9 mouse cellular contexts compared by ENCODE assay signal in the genomic region with DNA sequence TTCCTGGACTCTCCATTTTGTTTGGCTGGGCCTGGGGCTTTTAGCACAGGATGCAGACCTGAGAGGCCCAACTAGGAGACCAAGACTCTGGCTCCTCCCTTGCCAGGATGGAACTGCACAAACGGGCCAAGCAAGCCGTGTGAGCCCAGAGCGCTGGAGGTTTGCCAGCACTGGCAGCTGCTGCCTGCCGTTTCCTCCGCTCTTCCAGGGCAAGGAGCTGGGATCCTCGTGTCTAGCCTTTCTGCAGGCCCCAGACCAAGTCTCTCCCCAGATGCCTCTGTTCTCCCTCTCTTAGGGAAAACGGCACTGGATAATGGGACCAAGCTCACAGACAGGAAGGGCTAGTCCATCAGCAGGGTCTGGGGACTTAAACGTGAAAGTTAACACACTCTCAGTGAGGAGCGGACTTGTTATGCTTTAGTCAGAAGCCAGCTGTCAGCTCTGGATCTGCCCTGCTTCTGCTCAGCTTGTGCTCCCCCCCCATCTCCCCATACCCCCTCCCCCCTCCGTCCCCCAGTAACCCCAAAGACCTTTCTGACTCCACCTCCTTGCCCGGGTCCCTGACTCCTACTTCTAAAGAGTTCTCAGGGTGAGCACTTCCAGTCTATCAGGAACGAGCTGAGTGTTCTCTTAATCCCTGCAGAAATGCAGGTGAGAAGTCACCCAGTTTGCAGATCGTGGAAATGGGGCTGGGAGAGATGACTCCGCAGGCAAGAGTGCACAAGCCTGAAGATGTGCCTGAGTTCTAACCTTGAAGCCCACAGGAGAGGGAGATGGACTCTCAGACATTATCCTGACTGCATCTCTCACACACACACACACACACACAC. TPM values are rescaled to one million over a fixed set of nuclear protein-coding genes. Genes with fewer than 3 reads are reported as not detected.
DNase-seq lines count a peak whose midpoint lies in the region; ATAC-seq lines count a peak whose summit lies in the region.
"Had no signal": no experiment of that assay in that cellular context is flagged by ENCODE, and none has a peak within 500 bp of the region (broad histone marks: within the 10 kb centered on the region; RNA-seq: fewer than 3 reads in every experiment).

No protein-coding gene starts in this region.

- 12% methylated on average over 14 of the region's 14 CpGs for WGBS in embryonic facial prominence, embryonic 14.5 days
- WGBS in heart, embryonic 10.5 days = 18% methylated on average over 14 of the region's 14 CpGs
- WGBS in limb, embryonic 13.5 days = 12% methylated on average over 14 of the region's 14 CpGs

- no peaks in the 10 kb centered on the region for H3K9me3 ChIP-seq in embryonic facial prominence, embryonic 14.5 days (ENCODE audit: control insufficient read depth, low read length)
- no peaks in the 10 kb centered on the region for H3K9me3 ChIP-seq in heart, embryonic 10.5 days
- H3K9me3 ChIP-seq in limb, embryonic 13.5 days = no peaks in the 10 kb centered on the region
- H3K9me3 ChIP-seq: G1E had no signal

- H3K36me3 ChIP-seq in embryonic facial prominence, embryonic 14.5 days (ENCODE audit: control insufficient read depth, insufficient read depth, low read length) = no peaks in the 10 kb centered on the region
- H3K36me3 ChIP-seq in heart, embryonic 10.5 days = 0 out of 2 replicates have a peak, but pooled peaks cover 5% of the 10 kb centered on the region
- H3K36me3 ChIP-seq in limb, embryonic 13.5 days = no peaks in the 10 kb centered on the region
- H3K36me3 ChIP-seq: G1E had no signal

- peak overlapping the region; percentile 39 for H3K4me2 ChIP-seq in embryonic facial prominence, embryonic 14.5 days (ENCODE audit: low read depth, low read length)
- peak overlapping the region; percentile 46 for H3K4me2 ChIP-seq in limb, embryonic 13.5 days (replicated peaks)

- no peaks in the 10 kb centered on the region for H3K27me3 ChIP-seq in embryonic facial prominence, embryonic 14.5 days (replicated peaks; ENCODE audit: control insufficient read depth, insufficient read depth, low read length)
- H3K27me3 ChIP-seq in heart, embryonic 10.5 days (ENCODE audit: insufficient read depth, poor library complexity, severe bottlenecking) = no peaks in the 10 kb centered on the region
- no peaks in the 10 kb centered on the region for H3K27me3 ChIP-seq in limb, embryonic 13.5 days

- no peak overlapping the region for H3K4me3 ChIP-seq in embryonic facial prominence, embryonic 14.5 days (ENCODE audit: low read depth, low read length)
- H3K4me3 ChIP-seq in heart, embryonic 10.5 days = peak overlapping the region; percentile 27
- H3K4me3 ChIP-seq in limb, embryonic 13.5 days = no peak overlapping the region

- peak; percentile 92 for DNase-seq in retina, postnatal 1 day
- no peak for DNase-seq in retina, embryonic 14.5 days (ENCODE audit: low spot score)
- peak; percentile 97 for DNase-seq in embryonic facial prominence, embryonic 14.5 days (ENCODE audit: low spot score)
- no peak for DNase-seq in heart, embryonic 10.5 days (ENCODE audit: low spot score)
- peak; percentile 66 to 74 for DNase-seq in kidney, adult 8-10 months
- DNase-seq in naive thymus-derived CD4-positive, alpha-beta T cell, adult 2 months (ENCODE audit: low read depth) = peak; percentile 82
- DNase-seq in thymus, postnatal 4 days = peak; percentile 58

- ATAC-seq in embryonic facial prominence, embryonic 14.5 days (ENCODE audit: low read depth) = peak; percentile 93
- ATAC-seq in limb, embryonic 13.5 days (ENCODE audit: low FRiP score, low read depth) = peak; percentile 84

- H3K27ac ChIP-seq in embryonic facial prominence, embryonic 14.5 days (replicated peaks; ENCODE audit: low read depth, low read length) = peak overlapping the region; percentile 89
- H3K27ac ChIP-seq in heart, embryonic 10.5 days = peak overlapping the region; percentile 88
- peak overlapping the region; percentile 91 for H3K27ac ChIP-seq in limb, embryonic 13.5 days

- H3K9ac ChIP-seq in embryonic facial prominence, embryonic 14.5 days (ENCODE audit: low read depth, low read length) = peak overlapping the region; percentile 52
- peak overlapping the region; percentile 53 for H3K9ac ChIP-seq in limb, embryonic 13.5 days

- peaks cover 35% of the 10 kb centered on the region for H3K4me1 ChIP-seq in embryonic facial prominence, embryonic 14.5 days (ENCODE audit: control insufficient read depth, insufficient read depth, low read length)
- H3K4me1 ChIP-seq in heart, embryonic 10.5 days = peaks cover 38% of the 10 kb centered on the region
- H3K4me1 ChIP-seq in limb, embryonic 13.5 days = peaks cover 34% of the 10 kb centered on the region

RNA-seq across cellular contexts. Expression of a gene that starts 45.0 kb away (rescaled TPM):
- polyA plus RNA-seq in embryonic facial prominence, embryonic 14.5 days (2014; fragmentation: Nextera tagmentation; extraction: Ambion mirVana) = 11.0 and 12.0 TPM in 2 replicates
- 12.5 and 17.9 TPM in 2 replicates for polyA plus RNA-seq in heart, embryonic 10.5 days (2016; fragmentation: Nextera tagmentation; extraction: Ambion mirVana)
- polyA plus RNA-seq in limb, embryonic 13.5 days (2015; fragmentation: Nextera tagmentation; extraction: Ambion mirVana) = 7.5 and 8.2 TPM in 2 replicates

Comparison
In these comparisons a context has a peak if more than half of its experiments do, and no peak if none do; other contexts are left out.
1. DNase-seq: peak in retina, postnatal 1 day (single experiment), embryonic facial prominence, embryonic 14.5 days (single experiment), kidney, adult 8-10 months (2 of 2), naive thymus-derived CD4-positive, alpha-beta T cell, adult 2 months (single experiment) and thymus, postnatal 4 days (single experiment); none in retina, embryonic 14.5 days (single experiment) and heart, embryonic 10.5 days (single experiment).
2. Peak in every context shown above with its lines, with median percentiles within 50 percentile points of each other: H3K27ac ChIP-seq.